Mouse (Mus musculus): Measurements from ENCODE around the gene Pak3. TPM values are rescaled to one million over a fixed set of nuclear protein-coding genes. Genes with fewer than 3 reads are reported as not detected.
"Not testable (repeated sequence)": the region's sequence is repeated elsewhere in the genome, so short reads cannot be mapped to it uniquely, and the experiment has no call there.

Gene Pak3
- total RNA-seq (2021), result 17.1 and 31.2 TPM in 2 replicates
- long read RNA-seq, experiment 1, partial matches to known transcripts, result 0 of 12 reads
- long read RNA-seq, experiment 1, other reads (novel, unspliced or antisense), result 12 of 12 reads
- long read RNA-seq, experiment 2, partial matches to known transcripts, result 3 of 9 reads
- long read RNA-seq, experiment 2, other reads (novel, unspliced or antisense), result 6 of 9 reads

- no peak for DNase-seq
Observed at GRCm38 (mm10) chrX:143518168-143518901, at the start of gene Pak3. Pak3 (plus strand) TSS chrX:143518591.

- peak; percentile 99 for DNase-seq
Observed at GRCm38 (mm10) chrX:143482866-143483265, 35.5 kb upstream of the Pak3 start.

GRCm38 (mm10) chrX:143501053-143501695 is 17.2 kb upstream of the Pak3 start:
- DNase-seq, result no peak

- no peak for DNase-seq
Observed at GRCm38 (mm10) chrX:143501776-143502365, 16.5 kb upstream of the Pak3 start.

- peak; percentile 6 for DNase-seq
Observed at GRCm38 (mm10) chrX:143518917-143519316, 526 bp downstream of the Pak3 start.

GRCm38 (mm10) chrX:143519454-143519853 is 1.1 kb downstream of the Pak3 start:
- DNase-seq, result not testable (repeated sequence)

GRCm38 (mm10) chrX:143520195-143520594 is 1.8 kb downstream of the Pak3 start:
- no peak for DNase-seq

GRCm38 (mm10) chrX:143532331-143532730 is 13.9 kb downstream of the Pak3 start:
- no peak for DNase-seq

- DNase-seq, result no peak
Observed at GRCm38 (mm10) chrX:143533574-143533973, 15.2 kb downstream of the Pak3 start.

- DNase-seq, result no peak
Observed at GRCm38 (mm10) chrX:143542756-143543155, 24.4 kb downstream of the Pak3 start.

- DNase-seq, result peak; percentile 21
Observed at GRCm38 (mm10) chrX:143543186-143543793, 24.9 kb downstream of the Pak3 start.

GRCm38 (mm10) chrX:143573691-143574090 is 55.3 kb downstream of the Pak3 start:
- peak; percentile 3 for DNase-seq

GRCm38 (mm10) chrX:143579925-143580324 is 61.5 kb downstream of the Pak3 start:
- no peak for DNase-seq

- no peak for DNase-seq
Observed at GRCm38 (mm10) chrX:143580458-143580959, 62.1 kb downstream of the Pak3 start.

GRCm38 (mm10) chrX:143606877-143607449 is 88.6 kb downstream of the Pak3 start:
- no peak for DNase-seq

- DNase-seq, result no peak
Observed at GRCm38 (mm10) chrX:143618734-143619133, 100.3 kb downstream of the Pak3 start.

GRCm38 (mm10) chrX:143627767-143628166 is 109.4 kb downstream of the Pak3 start:
- DNase-seq, result no peak

GRCm38 (mm10) chrX:143643936-143644335 is 125.5 kb downstream of the Pak3 start:
- DNase-seq, result no peak

GRCm38 (mm10) chrX:143644807-143645206 is 126.4 kb downstream of the Pak3 start:
- no peak for DNase-seq

- no peak for DNase-seq
Observed at GRCm38 (mm10) chrX:143654308-143655176, 136.2 kb downstream of the Pak3 start.

- no peak for DNase-seq
Observed at GRCm38 (mm10) chrX:143655177-143655492, 136.7 kb downstream of the Pak3 start.
